Mouse (Mus musculus): ENCODE results near the gene Foxd2. TPM values are rescaled to one million over a fixed set of nuclear protein-coding genes. Genes with fewer than 3 reads are reported as not detected.

Gene Foxd2
- polyA plus RNA-seq, 1 experiment from 2014 or later: not detected

DNA sequence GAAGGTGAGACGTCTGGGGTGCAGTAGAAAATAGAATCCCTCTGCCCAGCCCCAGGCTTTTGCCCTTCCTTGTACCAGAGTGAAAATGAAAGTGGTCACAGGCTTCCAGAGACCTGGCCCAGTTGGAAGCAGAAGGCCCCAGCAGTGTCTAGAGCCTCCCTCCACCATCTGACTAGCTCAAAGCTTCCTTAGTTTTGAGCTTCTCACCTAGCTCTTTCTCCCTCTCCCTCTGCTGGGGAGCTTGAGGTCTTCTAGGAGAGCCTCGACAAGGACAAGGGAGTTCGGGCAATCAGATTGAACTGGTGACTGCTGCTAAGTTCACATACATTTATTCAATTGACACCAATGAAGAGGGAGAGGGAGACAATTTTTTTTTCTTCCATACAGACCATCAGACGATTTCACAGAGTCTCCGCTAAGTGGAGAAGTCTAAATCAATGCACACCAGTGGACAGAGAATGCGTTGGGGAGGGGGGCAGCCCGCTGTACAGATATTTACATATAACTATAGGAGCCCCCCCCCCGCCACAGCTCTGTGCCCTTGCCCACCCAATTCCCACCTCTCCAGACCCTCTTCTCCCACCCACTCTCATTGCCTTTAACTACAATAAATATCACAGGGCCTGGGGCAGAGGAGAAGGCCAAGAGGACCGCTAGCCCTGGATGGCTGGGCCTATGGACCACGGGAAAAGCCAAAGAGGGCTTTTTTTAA is 2.5 kb downstream of the Foxd2 start:
- Histone ChIP-seq H3K4me3 (ENCODE audit: low read depth, low read length) (no peak overlapping the region), H3K4me1 (ENCODE audit: control insufficient read depth, low read depth, low read length) (peaks cover 6% of the 10 kb centered on the region; the same call in 1 of the 2 replicates), H3K27me3 (ENCODE audit: control insufficient read depth, insufficient read depth, low read depth, low read length) (peaks cover 100% of the 10 kb centered on the region), H3K36me3 (ENCODE audit: control insufficient read depth, insufficient read depth) (no peaks in the 10 kb centered on the region), H3K9me3 (replicated peaks; ENCODE audit: control insufficient read depth, low read length) (no peaks in the 10 kb centered on the region), H3K9ac (ENCODE audit: low read depth, low read length) (no peak overlapping the region), H3K27ac (ENCODE audit: low read length) (no peak overlapping the region), H3K4me2 (ENCODE audit: low read depth, low read length) (no peak overlapping the region)
- 13% methylated on average over 10 of the region's 10 CpGs for WGBS (ENCODE audit: insufficient replicate concordance)
- no peak for ATAC-seq (ENCODE audit: low read depth)

DNA sequence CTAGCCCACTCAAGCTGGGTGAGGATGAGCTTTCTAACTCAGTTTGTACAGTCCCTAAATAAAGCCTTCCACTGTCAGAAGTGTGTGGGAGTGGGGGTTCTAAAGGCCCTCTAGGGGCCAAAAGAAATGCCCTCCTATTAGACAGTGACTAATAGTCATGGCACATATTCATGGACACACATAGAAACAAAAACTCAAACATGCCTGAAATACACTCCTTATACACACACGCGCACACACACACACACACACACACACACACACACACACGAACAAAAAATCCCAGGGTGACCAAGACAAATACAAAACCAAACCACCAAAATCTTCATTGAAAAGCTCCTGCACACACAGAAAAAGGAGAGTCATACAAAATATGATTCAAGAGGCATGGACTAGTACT is 3.2 kb downstream of the Foxd2 start:
- H3K4me3 ChIP-seq (ENCODE audit: low read depth, low read length): no peak overlapping the region
- H3K9me3 ChIP-seq (replicated peaks; ENCODE audit: control insufficient read depth, low read length): no peaks in the 10 kb centered on the region
- no peak overlapping the region for H3K9ac ChIP-seq (ENCODE audit: low read depth, low read length)
- peaks cover 6% of the 10 kb centered on the region; the same call in 1 of the 2 replicates for H3K4me1 ChIP-seq (ENCODE audit: control insufficient read depth, low read depth, low read length)
- ATAC-seq (ENCODE audit: low read depth): no peak
- WGBS (ENCODE audit: insufficient replicate concordance): 48% methylated on average over 3 of the region's 3 CpGs
- H3K27ac ChIP-seq (ENCODE audit: low read length): no peak overlapping the region
- peaks cover 100% of the 10 kb centered on the region for H3K27me3 ChIP-seq (ENCODE audit: control insufficient read depth, insufficient read depth, low read depth, low read length)
- H3K4me2 ChIP-seq (ENCODE audit: low read depth, low read length): no peak overlapping the region
- H3K36me3 ChIP-seq (ENCODE audit: control insufficient read depth, insufficient read depth): no peaks in the 10 kb centered on the region

DNA sequence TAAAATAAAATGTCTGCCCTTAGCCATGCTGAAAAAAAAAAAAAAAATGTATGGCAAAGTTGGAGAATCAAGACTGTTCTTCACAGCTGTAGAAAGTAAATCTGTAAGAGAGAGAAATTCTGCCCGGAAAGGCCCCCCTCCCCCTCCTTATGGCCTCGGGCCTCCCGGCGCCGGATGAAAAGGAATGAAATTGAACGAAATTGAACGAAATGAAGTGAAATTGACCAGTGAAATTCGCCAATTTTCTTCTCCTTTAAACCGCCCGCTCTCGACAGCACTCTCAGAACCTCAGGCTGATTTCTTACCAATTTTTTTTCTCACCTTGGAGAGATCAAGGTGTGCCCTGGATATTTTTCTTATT is 5.3 kb downstream of the Foxd2 start:
- Histone ChIP-seq H3K4me1 (ENCODE audit: control insufficient read depth, low read depth, low read length) (peaks cover 3% of the 10 kb centered on the region; the same call in 1 of the 2 replicates), H3K9ac (ENCODE audit: low read depth, low read length) (no peak overlapping the region), H3K9me3 (replicated peaks; ENCODE audit: control insufficient read depth, low read length) (no peaks in the 10 kb centered on the region), H3K36me3 (ENCODE audit: control insufficient read depth, insufficient read depth) (no peaks in the 10 kb centered on the region), H3K27me3 (ENCODE audit: control insufficient read depth, insufficient read depth, low read depth, low read length) (peaks cover 100% of the 10 kb centered on the region), H3K27ac (ENCODE audit: low read length) (no peak overlapping the region), H3K4me2 (ENCODE audit: low read depth, low read length) (no peak overlapping the region), H3K4me3 (ENCODE audit: low read depth, low read length) (no peak overlapping the region)
- 1% methylated on average over 11 of the region's 11 CpGs for WGBS (ENCODE audit: insufficient replicate concordance)
- ATAC-seq (ENCODE audit: low read depth): no peak

GRCm38 (mm10) chr4:114902641-114903421 is 5.8 kb downstream of the Foxd2 start:
- H3K4me2 ChIP-seq (ENCODE audit: low read depth, low read length): no peak overlapping the region
- H3K4me1 ChIP-seq (ENCODE audit: control insufficient read depth, low read depth, low read length): no peaks in the 10 kb centered on the region; the same call in 1 of the 2 replicates
- ATAC-seq (ENCODE audit: low read depth): no peak
- no peak overlapping the region for H3K9ac ChIP-seq (ENCODE audit: low read depth, low read length)
- WGBS (ENCODE audit: insufficient replicate concordance): 2% methylated on average over 39 of the region's 39 CpGs
- H3K9me3 ChIP-seq (replicated peaks; ENCODE audit: control insufficient read depth, low read length): no peaks in the 10 kb centered on the region
- no peaks in the 10 kb centered on the region for H3K36me3 ChIP-seq (ENCODE audit: control insufficient read depth, insufficient read depth)
- no peak overlapping the region for H3K4me3 ChIP-seq (ENCODE audit: low read depth, low read length)
- no peak overlapping the region for H3K27ac ChIP-seq (ENCODE audit: low read length)
- H3K27me3 ChIP-seq (ENCODE audit: control insufficient read depth, insufficient read depth, low read depth, low read length): peaks cover 99% of the 10 kb centered on the region

DNA sequence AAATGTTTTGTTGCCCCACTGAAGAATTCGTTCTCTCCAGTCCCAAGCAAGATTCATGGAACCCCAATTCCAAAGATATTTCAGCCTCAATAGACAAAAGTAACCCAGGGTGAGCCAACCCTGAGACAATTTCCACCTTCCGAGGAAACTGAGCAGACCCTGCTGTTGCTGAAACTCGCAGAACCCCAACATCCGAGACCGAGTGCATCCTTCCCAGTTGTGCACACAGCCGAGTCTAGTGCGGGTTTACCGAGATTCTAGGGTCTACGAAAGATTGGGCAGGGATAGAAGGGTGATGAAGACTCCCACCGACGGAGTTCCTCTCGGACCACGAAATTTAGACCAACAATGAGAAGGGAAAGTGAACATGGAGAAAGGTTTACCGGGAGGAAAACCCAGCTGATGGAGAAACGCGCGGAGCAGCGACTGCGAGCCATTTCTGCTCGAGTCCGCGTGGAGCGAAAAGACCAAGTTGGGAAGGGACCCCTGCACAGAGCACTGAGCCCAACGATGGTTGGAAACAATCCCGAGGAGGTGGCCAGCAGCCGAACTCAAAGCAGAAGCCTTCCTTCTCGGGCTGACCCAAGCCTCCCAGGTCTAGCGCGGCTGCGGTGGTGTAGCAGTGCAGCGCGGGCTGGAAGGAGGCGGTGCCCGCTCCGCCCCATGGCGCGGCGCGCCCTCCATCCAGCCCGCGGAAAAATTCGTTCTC is 6.9 kb downstream of the Foxd2 start:
- Histone ChIP-seq H3K4me2 (ENCODE audit: low read depth, low read length) (no peak overlapping the region), H3K4me3 (ENCODE audit: low read depth, low read length) (no peak overlapping the region), H3K27ac (ENCODE audit: low read length) (no peak overlapping the region), H3K9me3 (replicated peaks; ENCODE audit: control insufficient read depth, low read length) (no peaks in the 10 kb centered on the region), H3K9ac (ENCODE audit: low read depth, low read length) (no peak overlapping the region), H3K4me1 (ENCODE audit: control insufficient read depth, low read depth, low read length) (no peaks in the 10 kb centered on the region), H3K27me3 (ENCODE audit: control insufficient read depth, insufficient read depth, low read depth, low read length) (peaks cover 96% of the 10 kb centered on the region), H3K36me3 (ENCODE audit: control insufficient read depth, insufficient read depth) (no peaks in the 10 kb centered on the region)
- ATAC-seq (ENCODE audit: low read depth): no peak
- 1% methylated on average over 42 of the region's 42 CpGs for WGBS (ENCODE audit: insufficient replicate concordance)

DNA sequence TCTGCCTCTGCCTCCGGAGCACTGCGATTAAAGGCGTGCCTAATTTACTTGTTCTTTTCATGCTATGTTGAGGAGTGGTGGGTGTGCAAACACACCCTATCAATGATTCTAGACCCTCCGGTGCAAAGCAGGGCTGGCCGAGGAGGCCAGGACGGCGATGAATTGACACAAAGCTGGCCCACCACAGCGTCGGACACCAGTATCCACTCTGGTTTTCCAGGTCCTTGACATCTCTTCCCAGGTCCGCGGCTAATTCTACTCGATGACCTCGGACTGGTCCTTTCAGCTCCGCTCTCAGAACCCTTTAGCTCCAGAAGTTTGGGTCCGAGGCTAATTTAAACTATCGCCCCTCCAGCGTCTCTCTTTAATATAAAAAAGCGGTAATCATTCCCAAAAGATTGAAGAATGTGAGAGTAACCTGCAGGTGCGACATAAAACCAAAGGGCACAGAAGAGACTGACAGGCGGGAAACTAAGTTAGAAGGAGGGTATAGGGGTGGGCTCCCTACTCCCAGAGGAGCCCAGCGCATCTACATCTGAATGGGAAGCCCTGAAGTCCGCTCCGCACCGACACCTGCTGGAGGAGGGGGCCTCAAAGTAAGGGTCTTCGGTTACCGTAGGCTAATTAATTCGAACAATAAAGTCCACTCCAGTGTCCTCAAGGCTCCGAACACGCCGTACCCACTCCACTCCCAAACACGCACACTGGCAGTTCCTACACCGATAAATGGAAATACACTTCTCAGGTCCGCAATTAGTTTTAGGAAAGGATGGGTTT is 7.6 kb downstream of the Foxd2 start:
- H3K27me3 ChIP-seq (ENCODE audit: control insufficient read depth, insufficient read depth, low read depth, low read length): peaks cover 92% of the 10 kb centered on the region
- H3K4me2 ChIP-seq (ENCODE audit: low read depth, low read length): no peak overlapping the region
- H3K27ac ChIP-seq (ENCODE audit: low read length): no peak overlapping the region
- H3K9me3 ChIP-seq (replicated peaks; ENCODE audit: control insufficient read depth, low read length): no peaks in the 10 kb centered on the region
- no peaks in the 10 kb centered on the region for H3K36me3 ChIP-seq (ENCODE audit: control insufficient read depth, insufficient read depth)
- WGBS (ENCODE audit: insufficient replicate concordance): 4% methylated on average over 33 of the region's 33 CpGs
- H3K9ac ChIP-seq (ENCODE audit: low read depth, low read length): no peak overlapping the region
- no peaks in the 10 kb centered on the region for H3K4me1 ChIP-seq (ENCODE audit: control insufficient read depth, low read depth, low read length)
- no peak overlapping the region for H3K4me3 ChIP-seq (ENCODE audit: low read depth, low read length)
- ATAC-seq (ENCODE audit: low read depth): no peak

DNA sequence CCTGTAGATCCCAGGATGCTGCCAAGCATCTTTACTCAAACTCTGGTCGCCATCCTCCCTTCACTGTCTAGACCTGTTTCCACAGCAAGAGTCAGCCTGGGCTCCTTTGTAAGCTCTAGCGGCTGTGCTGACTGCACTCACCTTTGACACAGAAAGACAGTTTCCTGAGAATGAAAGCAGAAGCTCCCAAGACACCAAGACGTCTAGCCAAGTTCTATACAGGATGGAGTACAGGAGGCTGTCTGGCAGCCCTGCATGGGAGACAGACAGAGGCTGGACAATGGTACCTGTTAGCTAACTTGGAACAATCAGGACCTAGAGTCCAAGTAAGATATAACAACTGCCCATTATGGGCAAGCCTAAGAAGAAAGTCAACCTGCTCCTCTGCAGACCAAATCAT is 8.8 kb downstream of the Foxd2 start:
- Histone ChIP-seq H3K4me2 (ENCODE audit: low read depth, low read length) (no peak overlapping the region), H3K4me1 (ENCODE audit: control insufficient read depth, low read depth, low read length) (no peaks in the 10 kb centered on the region), H3K27me3 (ENCODE audit: control insufficient read depth, insufficient read depth, low read depth, low read length) (peaks cover 81% of the 10 kb centered on the region), H3K9ac (ENCODE audit: low read depth, low read length) (no peak overlapping the region), H3K9me3 (replicated peaks; ENCODE audit: control insufficient read depth, low read length) (no peaks in the 10 kb centered on the region), H3K4me3 (ENCODE audit: low read depth, low read length) (no peak overlapping the region), H3K27ac (ENCODE audit: low read length) (no peak overlapping the region), H3K36me3 (ENCODE audit: control insufficient read depth, insufficient read depth) (no peaks in the 10 kb centered on the region)
- no peak for ATAC-seq (ENCODE audit: low read depth)
- 7% methylated on average over 3 of the region's 3 CpGs for WGBS (ENCODE audit: insufficient replicate concordance)

GRCm38 (mm10) chr4:114897853-114898252 is 10.8 kb downstream of the Foxd2 start:
- Histone ChIP-seq H3K9ac (ENCODE audit: low read depth, low read length) (no peak overlapping the region), H3K27me3 (ENCODE audit: control insufficient read depth, insufficient read depth, low read depth, low read length) (peaks cover 60% of the 10 kb centered on the region), H3K27ac (ENCODE audit: low read length) (no peak overlapping the region), H3K4me2 (ENCODE audit: low read depth, low read length) (no peak overlapping the region), H3K36me3 (ENCODE audit: control insufficient read depth, insufficient read depth) (no peaks in the 10 kb centered on the region), H3K9me3 (replicated peaks; ENCODE audit: control insufficient read depth, low read length) (no peaks in the 10 kb centered on the region), H3K4me1 (ENCODE audit: control insufficient read depth, low read depth, low read length) (no peaks in the 10 kb centered on the region), H3K4me3 (ENCODE audit: low read depth, low read length) (no peak overlapping the region)
- WGBS (ENCODE audit: insufficient replicate concordance): 6% methylated on average over 4 of the region's 4 CpGs
- ATAC-seq (ENCODE audit: low read depth): no peak
